Mouse (Mus musculus) gastrocnemius, adult 8-10 months (tissue): Measurements from ENCODE around the gene Cox7a1. TPM values are rescaled to one million over a fixed set of nuclear protein-coding genes. Genes with fewer than 3 reads are reported as not detected.
"Not testable (repeated sequence)": the region's sequence is repeated elsewhere in the genome, so short reads cannot be mapped to it uniquely, and the experiment has no call there.

ENCODE experiments used
- DNase-seq, 2 experiments: peaks; one replicate each; pipeline ENCODE4 v3.0.0; 2022; ENCODE audit warnings: low spot score in 2 of 2
- total RNA-seq, 4 experiments: library from RNA; stranded (reverse); gene quantifications; 2 replicates each; pipeline ENCODE4 v1.2.4; 2022

Cox7a1 gene
- total RNA-seq, 4 experiments from 2014 or later, result 730 to 997 (median 888) TPM

DNA sequence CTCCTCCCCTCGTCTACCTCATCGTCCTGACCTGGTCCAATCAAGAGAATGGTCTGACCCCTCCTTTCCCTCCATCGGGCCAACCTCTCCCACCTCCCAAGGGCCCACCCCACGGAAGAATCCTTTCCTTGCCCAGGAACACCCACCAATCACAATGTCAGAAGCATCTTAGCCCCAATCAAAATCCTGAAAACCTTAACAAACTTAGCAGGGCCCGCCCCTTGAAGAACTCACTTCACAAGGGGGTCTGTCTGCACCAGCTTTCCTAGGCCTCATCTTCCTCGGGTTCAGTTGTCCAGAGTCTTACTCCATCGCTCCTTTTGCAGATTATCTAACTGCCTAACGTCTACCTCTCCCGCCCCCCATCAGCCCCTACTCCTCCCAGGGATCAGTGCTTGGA is 9.1 kb downstream of the Cox7a1 start:
- DNase-seq, result no peak

DNA sequence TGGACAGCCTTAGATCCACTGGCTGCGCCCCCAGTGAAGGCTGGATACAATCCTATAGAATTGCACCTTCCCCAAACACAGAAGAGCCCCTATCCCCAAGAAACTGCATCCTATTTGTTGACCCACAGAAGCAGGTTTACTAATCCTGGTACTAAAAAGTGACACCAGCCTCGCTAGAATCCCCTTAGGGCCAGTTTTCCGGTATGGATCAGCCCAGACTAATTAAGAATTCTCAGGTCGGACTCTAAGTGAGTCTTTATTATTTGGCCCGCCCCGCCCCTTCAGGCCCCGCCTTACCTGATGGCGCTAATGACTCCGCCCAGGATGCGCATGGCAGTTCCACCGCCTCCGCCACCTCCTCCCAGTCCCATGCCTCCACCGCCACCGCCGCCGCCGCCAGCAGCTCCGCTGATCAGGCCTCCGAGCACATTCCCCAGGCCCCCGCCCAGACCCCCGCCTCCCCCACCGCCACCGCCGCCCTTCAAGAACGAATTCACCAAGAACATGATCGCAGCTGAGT is 9.7 kb downstream of the Cox7a1 start:
- peak; percentile 56 to 63 for DNase-seq

DNA sequence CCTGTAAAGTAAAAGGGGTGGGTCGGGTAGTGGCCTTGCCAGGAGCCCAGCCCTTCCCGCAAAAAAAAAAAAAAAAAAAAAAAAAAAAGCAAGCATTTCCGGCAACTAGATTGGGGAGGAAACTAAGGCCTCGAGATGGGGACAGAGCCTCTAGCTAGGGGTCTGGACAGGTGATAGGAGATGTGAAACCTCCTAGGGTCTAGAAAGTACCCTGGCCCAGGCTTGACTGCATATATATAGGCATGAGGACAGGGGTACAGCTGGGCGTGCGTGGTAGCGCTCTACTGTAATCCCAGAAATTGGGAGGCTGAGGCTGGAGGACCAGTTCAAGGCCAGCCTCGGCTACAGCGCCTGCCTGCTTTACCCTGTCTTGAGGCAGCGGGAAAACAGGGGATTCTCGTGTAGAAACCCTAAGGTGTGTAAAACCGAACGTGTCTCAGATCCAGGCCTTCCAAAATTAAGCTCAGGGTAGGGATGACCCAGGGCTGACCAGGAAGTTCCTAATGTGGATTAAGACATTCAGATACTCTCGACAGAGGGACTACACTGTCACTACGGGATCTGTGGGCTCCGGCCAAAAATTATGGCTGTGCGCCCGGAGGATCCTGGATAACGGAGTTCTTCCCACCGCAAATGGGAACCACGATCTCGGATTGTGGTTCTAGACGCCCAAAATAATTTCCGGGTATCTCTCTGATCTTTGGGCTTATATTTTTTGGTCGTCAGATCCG is 10.3 kb downstream of the Cox7a1 start:
- no peak for DNase-seq

DNA sequence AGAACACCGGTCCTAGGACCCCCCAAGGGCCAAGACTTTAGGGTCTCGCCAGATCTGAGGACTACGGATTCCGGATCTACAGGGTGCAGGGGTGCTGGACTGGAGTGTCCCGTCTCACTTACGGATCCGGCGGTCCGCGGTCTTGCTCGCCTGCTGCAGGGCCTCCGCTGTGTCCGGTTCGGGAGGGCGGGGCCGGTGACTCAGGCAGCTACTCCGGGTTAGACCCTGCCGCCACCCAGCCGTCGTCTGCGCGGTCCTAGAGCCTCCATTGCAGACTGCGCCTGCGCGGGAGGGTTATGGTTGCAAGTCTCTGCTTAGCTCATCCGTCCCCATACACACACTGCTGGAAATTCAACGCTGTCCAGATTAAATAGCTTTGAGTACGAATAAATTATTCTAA is 10.9 kb downstream of the Cox7a1 start:
- peak; percentile 90 to 95 for DNase-seq

DNA sequence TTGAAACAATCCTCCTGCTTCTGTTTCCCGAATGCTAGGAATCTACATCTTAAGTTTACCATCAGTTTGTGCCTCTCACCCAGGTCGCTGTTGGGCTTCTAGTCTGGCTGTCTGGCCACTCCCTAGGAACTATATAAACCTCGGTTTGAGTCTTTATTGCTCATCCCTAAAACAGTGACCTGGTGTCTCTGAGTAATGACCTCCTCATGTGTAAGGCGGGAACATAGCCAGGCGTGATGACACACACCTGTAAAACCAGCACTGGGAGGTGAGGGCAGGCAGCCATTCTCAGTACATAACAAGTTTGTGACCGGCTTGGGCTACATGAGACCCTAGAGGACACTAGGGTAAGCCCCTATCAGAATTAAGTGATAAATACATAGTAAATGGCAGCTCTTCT is 11.5 kb downstream of the Cox7a1 start:
- DNase-seq, result no peak

DNA sequence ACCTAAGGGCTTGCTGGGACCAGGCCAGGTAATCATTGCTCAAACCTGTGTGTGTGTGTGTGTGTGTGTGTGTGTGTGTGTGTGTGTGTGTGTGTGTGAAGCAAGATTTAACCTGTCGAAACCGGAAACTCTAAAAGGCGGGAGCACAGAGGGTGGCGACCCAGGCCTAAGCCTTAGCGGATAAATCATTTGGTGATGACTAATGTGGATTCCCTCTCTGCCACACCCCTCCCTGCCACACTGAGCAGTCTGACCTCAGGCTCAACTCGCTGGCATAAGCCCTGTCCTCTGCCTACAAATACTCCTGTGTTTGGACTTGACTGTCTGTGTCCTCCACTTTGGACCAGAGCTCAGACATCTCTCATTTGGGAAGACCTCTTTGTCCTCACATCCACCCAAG is 12.2 kb downstream of the Cox7a1 start:
- DNase-seq, result no peak

DNA sequence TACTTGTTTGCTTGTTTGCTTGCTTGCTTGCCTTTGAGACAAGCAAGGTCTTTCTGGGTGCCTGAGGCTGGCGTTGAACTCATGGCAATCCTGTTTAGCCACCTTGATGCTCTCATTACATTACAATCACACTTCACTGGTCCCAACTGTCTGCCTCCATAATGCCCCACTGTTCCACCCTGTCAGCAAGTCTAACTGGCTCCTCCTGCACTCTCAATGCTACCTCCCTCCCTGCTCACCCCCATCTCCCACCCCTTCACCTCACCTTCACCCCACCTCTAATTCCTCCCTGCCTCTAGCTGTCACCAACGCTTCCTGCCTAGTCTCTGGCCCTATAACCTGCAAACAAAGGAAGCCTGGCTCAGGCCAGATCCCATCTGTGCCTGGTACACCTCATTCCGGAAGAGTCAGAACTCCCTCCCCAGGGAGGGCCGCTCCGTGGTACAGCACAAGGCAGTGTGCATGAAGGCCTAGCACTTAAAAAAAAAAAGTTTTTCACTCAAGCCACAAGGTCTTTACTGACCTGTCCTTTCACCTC is 13.7 kb downstream of the Cox7a1 start:
- DNase-seq, result no peak

DNA sequence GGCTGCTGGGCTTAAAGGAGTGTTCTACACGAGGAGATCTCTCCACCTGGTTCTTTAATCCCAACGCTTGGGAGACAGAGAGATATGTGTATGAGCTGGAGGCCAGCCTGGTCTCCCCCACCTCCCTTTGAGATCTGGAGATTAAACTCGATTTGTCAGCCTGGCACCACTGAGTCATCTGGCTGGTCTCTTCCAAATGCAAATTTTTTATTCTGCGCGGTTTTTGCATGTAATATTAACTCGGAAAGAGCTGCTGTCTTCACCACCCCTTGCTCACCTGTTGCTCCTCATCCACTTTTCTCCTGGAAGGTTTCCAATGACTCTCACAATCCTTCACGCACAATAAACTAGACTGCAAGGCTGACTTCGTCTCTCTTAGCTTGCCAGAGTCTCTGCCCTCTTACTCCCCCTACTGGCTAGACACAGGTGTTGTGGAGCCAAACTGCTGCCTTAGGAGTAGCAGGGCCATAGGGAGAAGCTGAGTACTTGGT is 14.6 kb downstream of the Cox7a1 start, which contains the start of gene Capns1:
Capns1 (minus strand) TSS at position 331 of the 491 bp plus-strand sequence.
- DNase-seq, result no peak

DNA sequence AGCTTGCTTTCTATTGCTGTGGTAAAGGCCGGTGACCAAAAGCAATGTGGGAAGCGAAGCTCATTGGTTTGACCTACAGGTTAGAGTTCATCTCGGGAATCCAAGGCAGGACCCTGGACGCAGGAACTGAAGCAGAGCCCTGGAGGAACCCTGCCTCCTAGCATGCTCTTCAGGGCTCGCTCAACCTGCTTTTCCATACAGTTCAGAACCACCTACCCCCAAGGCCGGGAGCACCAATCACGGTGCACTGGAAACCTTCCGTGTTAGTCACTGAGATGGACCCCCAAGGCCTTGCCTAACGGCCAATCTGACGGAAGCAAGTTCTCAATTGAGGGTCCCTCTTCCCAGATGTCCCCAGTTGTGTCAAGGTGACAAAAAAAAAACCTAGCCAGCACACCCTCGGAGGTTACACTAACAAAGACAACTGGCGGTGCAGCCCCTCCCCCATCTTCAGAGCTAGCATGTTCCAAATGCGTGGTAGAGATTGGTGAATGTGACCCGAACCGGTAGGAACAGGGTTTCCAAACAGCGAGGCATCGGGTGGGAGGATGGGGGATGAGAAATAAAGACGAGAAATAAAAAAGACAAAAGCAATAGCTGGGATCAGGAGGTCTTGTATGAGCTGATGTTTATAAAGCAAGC is 15.7 kb downstream of the Cox7a1 start:
- DNase-seq, result no peak

DNA sequence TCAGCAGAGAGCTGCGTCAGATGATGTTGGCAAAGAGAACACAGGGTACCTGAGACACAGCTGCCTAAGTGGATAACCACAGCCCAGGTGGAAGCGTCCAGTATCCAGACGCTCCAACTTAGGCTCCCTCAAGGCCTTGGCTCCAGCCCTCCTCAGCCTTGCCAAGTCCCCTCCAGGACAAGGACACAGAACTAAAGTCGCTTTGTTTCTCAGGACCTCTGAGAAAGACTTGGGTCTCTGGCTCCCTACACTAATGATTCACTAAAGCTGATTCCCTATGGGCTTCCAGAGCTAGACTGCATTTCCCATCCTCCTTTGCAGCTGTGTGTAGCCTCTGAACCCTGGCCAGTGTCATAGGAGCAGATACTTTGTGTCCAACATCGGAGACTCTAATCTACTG is 16.3 kb downstream of the Cox7a1 start:
- DNase-seq, result no peak

DNA sequence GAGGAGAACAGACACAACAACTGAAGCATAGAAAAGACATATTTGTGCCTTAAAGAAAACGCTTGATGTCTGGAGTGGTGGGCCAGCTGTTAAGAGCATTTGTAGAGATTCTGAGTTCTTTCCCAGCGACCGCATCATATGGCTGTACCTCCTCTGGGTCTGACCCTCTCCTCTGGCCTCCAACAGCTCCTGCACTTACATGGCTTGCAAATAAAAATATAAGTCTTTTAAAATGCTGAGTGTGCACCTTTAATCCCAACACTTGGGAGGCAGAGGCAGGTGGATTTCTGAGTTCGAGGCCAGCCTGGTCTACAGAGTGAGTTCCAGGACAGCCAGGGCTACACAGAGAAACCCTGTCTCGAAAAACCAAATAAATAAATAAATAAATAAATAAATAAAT is 16.7 kb downstream of the Cox7a1 start:
- not testable (repeated sequence) for DNase-seq

DNA sequence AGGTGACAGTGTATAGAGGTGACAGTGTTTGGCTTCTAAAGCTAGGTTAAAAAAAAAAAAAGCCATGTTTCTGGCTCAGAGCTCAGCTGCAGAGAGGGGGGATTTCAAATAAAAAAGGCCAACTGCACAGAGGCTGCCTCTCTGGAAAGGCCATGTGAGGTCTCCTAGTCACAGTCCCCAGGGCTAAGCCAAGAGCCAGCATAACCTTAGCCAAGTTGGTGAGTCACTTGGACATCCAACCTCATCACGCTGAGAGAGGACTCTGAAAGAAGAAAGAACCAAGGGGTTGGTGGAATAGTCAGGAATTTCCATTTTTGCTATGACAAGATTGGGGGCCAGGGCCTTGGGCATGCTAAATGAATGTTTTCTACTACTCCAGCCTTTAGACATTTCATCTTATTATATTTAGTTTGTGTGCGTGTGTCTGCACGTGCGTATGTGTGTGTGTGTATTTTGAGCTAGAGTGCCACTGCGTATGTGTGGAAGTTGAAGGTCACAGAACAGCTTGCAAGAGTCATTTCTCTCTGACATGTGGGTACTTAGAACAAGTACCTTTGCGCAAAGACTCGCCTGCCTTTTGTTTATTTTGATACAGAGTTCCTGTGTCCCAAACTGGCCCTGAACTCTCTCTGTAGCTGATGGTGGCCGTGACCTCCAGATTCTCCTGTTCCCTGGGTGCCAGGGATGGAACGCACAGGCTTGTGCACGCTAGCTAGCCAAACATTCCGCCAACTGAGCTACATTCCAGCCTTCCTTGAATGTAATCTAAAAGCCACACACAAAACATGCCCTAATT is 19.1 kb downstream of the Cox7a1 start:
- peak in 1 of 2 experiments; percentile 58 for DNase-seq

DNA sequence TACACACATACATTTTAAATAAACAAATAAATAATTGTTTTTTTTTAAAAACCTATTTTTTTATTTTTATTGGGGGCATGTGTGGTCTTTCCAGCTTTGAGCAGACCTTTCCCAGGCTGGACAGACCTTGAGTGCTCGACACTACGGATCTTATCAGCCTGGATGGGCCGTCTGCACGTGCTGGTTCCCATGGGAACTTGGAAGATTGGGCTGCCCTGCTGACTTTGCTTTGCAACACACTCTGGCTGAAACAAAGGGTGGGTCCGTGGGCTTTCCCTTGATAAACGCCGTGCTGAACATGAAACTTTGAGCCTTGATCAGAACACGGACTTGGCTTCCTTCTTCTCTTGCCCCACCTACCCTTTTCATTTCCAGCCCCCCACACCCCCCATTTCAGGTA is 20.4 kb downstream of the Cox7a1 start:
- DNase-seq, result no peak

DNA sequence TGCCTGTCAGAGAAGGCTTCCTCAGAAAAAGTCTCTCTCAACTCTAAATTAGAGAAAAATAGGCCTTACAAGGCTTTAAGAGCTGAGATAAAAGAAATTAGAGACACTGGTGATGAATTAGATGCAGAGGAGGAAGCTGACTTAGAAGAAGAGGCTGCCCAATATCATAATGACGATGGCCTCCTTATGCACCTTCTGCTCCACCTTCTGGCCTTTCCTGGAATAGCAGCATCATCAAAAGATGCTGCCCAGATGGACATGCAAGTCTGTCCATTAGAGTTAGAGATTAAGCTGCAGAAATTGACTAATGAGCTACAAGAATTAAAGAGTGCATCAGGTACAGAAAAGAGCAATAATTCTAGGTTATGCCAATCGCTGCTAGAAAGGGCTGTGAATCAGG is 21.4 kb downstream of the Cox7a1 start:
- peak; percentile 45 to 49 for DNase-seq

DNA sequence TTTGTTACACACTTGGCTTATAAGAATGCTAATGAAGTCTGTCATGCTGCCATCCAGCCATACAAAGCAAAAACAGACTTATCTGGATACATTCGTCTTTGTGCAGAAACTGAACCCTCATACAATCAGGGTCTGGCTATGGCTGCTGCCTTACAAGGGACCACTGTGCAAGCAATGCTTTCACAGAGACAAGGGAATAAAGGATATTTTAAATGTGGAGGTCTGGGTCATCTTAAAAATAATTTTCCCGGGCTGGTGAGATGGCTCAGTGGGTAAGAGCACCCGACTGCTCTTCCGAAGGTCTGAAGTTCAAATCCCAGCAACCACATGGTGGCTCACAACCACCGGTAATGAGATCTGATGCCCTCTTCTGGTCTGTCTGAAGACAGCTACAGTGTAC is 22.4 kb downstream of the Cox7a1 start:
- DNase-seq, result not testable (repeated sequence)

DNA sequence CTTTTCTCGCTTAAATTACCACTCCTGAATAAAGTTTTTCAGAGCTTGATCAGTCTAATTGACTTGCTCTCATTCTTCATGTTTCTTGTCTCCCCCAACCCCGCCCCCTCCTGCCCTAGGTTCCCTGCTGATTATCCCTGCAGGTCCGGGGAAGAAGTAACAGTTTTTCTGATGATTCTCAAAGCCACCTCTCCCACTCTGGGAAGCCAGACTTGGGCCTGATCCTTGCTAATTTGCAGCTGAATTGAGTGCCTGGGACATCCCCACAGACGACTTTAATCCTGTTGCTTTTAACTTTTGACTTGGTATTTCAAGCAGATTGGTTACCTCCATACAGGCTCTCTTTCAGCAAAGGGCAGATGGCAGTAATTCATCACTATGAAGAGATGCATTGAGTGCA is 27.1 kb downstream of the Cox7a1 start:
- no peak for DNase-seq

DNA sequence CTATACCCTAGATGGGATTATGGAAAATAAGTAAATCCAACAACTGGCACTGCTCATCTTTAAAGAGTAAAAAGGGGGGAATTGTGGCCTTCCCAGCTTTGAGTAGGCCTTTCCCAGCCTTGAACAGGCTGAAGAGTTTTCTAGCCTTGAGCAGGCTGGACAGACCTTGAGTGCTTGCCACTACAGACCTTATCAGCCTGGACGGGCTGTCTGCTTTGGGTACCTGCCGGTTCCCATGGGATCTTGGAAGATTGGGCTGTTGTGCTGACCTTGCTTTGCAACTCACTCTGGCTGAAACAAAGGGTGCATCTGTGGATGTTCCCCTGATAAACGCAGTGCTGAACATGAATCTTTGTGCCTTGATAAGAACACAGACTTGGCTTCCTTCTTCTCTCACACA is 29.9 kb downstream of the Cox7a1 start:
- DNase-seq, result no peak

DNA sequence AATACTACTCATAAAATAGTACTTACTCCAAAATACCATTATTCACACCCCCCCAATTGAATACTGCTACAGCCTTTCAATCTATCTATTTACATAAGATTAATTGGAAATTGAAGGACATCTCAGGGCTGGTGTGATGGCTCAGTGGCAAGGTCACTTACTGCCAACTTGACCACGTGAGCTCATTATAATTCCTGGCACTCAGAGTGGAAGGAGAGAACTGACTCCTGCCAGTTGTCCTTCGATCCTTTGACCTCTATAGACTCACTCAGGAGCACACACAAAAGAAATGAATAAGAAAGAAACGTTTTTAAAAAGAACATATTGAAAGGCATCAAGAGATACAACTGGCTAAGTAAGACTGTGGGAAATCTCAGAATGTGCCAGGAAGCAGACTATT is 31.9 kb downstream of the Cox7a1 start:
- no peak for DNase-seq

DNA sequence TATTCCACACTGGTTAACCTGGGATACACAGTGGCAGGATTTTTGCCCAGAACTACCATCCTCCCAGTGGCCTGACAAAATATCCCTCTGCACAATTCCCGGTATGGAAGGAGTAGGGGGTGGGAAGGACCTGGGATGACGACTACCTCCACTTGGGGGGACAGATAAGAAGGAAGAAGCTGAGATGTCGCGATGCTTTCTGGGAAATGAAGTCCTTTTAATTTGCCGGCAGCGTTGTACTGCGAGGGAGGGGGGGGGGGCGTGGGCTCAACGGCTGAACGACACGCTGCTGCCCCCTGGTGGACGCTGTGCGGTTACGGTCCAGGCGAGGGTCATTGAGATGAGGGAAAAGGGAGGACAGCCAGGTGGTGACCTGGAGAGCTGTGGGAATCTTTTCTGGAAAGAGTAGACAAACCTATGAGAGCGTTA is 32.8 kb downstream of the Cox7a1 start:
- peak in 1 of 2 experiments; percentile 38 for DNase-seq

DNA sequence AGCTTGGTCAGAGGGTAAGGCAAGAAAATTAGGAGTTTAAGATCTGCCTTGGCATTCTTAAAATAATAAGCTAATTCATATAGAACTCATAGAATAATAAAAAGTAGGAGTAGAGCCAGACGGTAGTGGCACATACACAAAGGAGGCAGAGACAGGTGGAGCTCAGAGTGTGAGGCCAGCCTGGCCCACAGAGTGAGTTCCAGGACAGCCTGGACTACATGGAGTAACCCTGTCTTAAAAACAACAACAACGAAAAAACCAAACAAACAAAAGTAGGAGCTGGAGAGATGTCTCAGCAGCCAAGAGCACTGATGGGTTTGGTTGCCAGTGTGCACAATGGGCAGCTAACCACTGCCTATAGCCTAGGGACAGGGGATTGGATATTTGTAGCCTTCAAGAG is 33.3 kb downstream of the Cox7a1 start:
- DNase-seq, result no peak

DNA sequence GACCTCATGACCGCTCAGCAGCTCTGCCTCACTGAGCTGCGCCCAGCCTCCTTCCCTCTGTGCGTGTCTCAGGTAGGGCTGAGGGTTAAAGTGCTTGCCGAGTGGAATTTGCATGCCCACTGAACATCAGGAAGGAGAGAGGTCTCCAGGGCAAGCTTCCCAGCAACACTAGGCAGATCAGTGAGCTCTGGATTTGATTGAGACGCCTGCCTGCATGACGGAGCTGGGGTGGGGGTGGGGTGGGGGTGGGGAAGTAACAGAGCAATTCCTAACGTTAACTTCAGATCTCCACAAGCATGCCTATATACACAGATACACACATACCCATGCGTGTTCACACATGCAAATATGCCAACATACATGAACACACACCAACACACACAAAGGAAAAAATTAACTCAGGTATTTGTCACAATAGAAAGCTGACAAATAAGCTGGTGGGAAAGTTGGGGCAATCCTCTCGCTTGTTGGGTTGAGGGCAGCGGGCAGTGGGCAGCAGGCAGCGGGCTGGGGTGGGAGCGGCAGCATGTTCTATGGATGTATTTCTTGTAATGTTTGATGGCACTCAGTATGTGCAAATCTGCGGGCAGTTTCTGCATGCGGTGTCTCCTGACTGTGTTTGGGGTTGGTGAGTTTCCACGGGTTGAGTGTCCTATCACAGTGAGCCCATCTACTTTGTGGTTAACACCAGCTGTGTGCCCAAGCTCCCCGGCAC is 35.5 kb downstream of the Cox7a1 start:
- DNase-seq, result no peak
